Mouse (Mus musculus) spleen, adult 2 months (tissue): ENCODE results near the gene Psmc3.

Source experiments
- CTCF ChIP-seq: fragments of 200-500 bp; IDR thresholded peaks from 2 replicates; pipeline ENCODE4 v1.5.1; 2011; ENCODE audit warnings: mild to moderate bottlenecking, inconsistent platforms; ENCODE audit not compliant: insufficient read depth, insufficient read length, insufficient replicate concordance; ENCODE audit errors: extremely low read depth
- POLR2A ChIP-seq: fragments of 200-500 bp; IDR thresholded peaks from 2 replicates; pipeline ENCODE4 v1.6.1; 2011; ENCODE audit warnings: low read depth, low read length, inconsistent platforms

DNA sequence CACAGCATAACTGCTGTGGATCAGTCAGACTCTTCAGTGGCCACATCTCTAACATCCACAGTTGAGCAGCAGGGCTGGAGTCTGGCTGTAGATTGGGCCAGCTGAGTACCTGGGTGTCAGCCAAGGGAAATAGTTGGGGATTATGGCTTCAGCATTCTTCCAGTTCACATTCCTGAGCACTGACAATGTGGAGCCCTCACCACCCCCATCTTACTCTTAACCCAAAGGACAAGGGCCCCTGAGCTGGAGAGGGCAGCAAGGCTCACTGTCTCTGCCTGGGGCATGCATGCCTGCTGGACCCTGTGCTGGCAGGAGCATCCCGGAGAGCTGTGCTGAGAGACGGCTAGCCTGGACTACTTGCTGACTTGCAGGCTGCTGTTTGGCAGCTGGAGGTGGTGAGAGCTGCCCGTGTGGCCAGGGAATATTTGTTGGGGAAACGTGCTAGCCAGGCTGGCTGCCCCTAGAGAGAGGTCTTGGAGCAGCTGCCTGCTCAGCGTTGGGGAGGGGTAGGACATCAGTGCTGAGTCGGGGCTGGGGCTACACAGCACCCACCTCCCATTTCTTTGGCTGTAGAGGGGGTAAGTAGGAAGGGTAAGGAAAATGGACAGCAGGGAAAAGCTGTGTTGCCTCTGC lies 8.2 kb downstream of the Psmc3 start:
- no peak for TF ChIP-seq CTCF
- TF ChIP-seq POLR2A: no peak
